Mouse (Mus musculus) thymus, postnatal 25 days (tissue): Measurements from ENCODE around the gene Eif2b3.

Source experiments
- DNase-seq: peaks from one replicate; pipeline ENCODE4 v3.0.0; 2022

Eif2b3 gene

DNA sequence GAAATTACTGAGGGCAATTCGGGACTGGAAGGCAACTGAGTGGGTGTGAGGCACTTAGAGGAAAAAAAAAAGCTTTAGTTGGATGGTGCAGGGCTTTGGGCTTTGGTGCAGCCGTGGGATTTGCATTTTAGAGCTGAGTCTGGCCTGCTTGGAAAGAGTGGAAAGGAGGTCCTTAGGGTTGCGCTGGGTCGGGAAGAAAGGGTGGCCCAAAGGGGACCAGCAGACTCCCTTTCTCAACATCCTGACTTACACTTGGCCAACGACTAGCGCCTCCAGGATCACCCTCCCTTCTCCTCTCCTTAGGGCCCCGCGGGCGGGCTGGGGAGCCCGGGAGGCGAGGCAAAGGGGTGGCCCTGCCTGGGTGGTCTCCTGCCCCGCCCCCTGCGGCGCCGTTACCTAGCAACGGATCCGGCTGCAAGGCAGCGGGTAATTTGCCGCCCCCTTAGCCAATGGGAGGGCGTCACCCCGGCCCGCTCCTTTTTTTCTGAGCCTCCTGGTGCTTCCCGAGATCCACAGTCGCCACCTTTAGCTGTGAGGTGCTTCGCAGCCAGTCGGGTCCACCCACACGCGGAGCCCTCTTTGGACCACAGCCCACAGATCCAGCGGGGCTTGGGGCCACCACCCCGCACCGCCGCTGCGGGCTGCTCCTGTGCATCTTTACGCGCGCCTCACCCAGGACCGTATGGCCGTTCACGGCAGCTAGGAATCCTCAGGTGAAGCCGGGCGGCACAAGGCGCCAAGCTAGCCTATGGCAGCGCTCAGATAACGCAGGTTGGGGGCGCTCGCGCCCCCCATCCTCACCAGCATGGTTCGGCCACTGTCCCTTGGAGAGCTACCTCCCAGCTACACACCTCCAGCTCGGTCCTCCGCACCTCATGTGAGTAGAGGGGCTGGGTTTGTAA, 76.6 kb downstream of the Eif2b3 start, which contains the start of gene Ptch2:
Gene Ptch2, plus strand, starts transcription at position 525 of the 902 bp plus-strand sequence.
- peak; percentile 72 for DNase-seq

DNA sequence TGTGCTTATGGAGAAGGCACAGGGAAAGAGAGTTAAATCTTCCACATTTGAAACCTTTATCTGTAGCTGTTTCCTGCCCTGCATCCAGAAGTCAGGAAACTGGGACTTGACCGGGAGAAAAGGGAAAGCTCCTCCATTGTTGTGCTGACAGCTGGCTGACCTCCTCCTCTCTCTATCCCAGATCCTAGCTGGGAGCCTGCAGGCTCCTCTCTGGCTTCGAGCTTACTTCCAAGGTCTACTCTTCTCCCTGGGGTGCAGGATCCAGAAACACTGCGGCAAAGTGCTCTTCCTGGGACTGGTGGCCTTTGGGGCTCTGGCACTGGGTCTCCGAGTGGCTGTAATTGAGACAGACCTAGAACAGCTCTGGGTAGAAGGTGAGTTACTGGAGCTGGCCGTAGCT, 77.5 kb downstream of the Eif2b3 start:
- DNase-seq = no peak

DNA sequence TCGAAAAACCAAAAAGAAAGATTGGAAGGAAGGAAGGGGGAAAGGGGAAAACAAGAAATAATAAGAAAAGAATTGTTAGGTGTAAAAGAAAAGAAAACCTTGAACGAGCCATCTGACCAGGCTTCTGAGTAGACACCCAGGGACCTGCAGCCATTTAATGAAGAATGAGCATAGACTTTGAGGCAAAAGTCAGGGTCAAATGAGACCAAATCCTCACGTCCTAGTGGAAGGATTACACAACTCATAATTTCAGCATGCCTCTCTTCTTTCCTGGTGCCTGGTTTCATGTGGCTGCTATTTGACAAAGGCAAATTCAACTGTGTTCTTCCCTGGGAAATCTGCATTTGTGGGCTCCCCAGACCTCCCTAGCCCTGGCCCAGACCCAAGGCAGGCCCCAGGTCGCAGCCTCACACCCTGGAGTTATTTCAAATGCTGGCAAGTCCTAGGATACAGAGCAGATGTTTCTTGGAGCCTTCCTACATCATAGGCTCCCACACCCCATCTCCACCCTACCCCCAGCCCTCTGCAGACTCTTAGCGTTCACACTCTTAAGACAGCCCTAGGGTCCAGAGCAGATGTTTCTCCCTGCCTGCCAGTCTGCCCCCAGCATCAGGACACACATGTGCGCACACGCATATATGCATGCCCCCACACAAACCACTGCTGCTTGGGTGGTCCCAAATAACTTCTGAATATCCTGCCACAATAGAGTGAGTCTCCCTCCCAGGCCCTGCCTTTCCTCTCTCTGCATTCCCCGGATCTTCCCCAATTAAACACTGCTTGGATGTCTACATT, 79.0 kb downstream of the Eif2b3 start:
- DNase-seq = no peak

DNA sequence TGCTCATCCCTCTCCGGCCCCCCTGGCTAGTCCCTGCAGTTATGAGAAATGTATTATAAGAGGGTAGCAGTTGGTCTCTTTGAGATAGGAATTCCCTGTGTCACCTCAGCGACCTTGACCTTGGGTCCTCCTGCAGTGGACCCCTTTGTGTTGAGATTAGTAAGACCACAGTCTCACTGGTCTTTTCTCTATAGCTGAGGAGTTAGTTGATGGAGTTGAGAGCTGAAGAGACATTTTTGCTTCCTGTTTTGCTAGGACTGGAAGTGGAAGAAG, 79.5 kb downstream of the Eif2b3 start:
- DNase-seq = no peak

DNA sequence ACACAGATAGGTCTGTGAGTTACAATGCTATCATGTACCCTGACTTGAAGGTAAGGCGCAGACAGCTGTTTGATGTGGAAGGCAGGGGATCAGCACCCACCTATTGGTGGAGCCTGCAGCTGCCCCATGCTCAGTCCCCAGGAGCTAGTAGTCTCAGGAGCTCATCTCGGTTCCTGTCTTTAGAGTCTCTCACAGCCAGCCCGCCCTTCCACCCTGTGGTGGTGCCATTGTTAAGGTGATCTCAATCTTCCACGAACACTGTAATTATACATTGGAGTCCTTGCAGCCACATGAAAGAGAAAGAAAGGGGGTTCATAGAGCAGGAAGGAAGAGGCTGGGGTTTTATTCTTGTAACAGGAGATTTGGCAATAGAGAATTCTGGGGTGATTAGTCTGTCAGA, 80.8 kb downstream of the Eif2b3 start:
- peak; percentile 22 for DNase-seq

DNA sequence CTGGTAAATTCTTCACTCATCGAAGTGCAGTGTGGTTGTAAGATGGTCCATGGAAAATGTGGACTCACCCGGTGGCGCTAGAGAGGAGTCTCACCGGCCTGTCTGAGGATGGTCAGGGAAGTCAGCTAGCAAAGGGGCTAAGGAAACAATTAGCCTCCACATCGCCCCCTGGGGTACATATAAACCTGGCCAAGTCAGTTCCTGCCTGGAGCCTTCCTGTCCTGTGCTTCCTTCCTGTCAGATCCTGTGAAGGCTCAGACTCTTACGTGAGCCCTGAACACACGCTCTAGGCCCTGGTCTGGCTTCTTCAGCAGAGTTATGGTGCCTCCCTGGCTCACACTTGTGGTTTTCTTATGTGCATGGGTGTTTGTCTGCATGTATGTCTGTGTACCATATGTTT, 82.0 kb downstream of the Eif2b3 start:
- peak; percentile 23 for DNase-seq

DNA sequence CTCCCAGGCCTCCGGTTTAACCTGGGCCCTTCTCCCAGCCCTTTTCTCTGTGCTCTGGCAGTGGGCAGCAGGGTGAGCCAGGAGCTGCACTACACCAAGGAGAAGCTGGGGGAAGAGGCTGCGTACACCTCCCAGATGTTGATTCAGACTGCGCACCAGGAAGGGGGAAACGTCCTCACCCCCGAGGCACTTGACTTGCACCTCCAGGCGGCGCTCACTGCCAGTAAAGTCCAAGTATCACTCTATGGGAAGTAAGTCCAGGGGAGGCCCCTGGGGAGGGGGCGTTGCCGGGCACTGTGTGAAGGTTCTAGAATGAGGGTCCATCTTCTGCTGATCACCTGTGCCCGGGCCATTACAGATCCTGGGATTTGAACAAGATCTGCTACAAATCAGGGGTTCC, 85.5 kb downstream of the Eif2b3 start:
- no peak for DNase-seq

DNA sequence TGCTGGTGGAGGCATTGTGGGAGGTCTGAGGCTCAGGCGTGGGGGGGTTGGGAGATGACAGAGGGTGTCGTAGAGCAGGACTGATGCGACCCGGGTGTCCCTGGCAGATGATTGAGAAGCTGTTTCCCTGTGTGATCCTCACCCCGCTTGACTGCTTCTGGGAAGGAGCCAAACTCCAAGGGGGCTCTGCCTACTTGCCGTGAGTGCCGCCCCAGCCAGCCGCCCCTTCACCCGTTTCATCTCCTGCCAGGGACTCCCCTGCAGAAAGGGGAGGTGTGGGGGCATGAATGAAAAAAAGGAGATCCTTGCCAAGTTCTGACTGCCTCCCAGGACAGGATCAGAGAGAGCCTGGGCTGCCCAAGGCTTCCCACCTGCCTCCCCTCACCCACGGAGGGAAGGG, 85.9 kb downstream of the Eif2b3 start:
- no peak for DNase-seq

DNA sequence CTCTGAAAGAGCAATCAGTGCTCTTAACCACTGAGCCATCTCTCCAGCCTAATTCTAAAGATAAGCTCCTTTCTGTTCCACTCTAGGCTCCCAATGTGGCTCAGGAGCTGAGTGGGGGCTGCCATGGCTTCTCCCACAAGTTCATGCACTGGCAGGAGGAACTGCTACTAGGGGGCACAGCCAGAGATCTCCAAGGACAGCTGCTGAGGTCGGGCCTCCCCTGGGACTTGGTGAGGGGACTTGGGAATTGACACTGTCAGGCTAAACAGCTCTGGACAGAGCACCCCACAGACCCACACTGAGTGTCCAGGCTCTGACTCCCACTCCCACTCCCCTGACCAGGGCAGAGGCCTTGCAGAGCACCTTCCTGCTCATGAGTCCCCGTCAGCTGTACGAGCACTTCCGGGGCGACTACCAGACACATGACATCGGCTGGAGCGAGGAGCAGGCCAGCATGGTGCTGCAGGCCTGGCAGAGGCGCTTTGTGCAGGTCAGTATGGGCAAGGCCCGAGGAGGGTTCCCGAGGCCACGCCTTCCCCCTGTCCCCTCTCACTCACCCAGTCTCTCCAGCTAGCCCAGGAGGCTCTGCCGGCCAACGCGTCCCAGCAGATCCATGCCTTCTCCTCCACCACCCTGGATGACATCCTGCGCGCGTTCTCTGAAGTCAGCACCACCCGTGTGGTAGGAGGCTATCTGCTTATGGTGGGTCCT, 88.8 kb downstream of the Eif2b3 start:
- no peak for DNase-seq

DNA sequence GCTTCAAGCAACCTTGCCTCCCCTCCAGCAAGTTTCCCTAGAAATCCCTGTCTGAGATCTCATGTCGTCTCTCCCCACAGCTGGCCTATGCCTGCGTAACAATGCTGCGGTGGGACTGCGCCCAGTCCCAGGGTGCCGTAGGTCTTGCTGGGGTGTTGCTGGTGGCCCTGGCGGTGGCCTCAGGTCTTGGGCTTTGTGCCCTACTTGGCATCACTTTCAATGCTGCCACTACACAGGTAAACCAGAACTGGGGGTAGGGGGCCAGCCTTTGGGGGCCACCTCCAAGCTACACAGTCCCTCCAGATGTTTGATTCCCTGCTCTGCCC, 89.3 kb downstream of the Eif2b3 start:
- DNase-seq = no peak

DNA sequence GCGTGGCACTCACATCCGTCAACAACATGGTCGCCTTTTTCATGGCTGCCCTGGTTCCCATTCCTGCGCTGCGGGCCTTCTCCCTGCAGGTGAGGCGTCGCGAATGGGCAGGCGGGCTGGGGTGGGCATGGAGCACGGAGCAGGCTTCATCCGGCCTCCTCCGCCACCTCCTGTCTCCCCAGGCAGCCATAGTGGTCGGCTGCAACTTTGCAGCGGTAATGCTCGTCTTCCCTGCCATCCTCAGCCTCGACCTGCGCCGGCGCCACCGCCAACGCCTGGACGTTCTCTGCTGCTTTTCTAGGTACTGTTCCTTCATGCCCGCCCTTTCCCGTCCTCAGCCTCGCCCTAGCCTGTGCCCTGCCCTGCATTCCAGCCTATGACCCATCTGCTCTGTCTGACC, 90.1 kb downstream of the Eif2b3 start:
- no peak for DNase-seq

DNA sequence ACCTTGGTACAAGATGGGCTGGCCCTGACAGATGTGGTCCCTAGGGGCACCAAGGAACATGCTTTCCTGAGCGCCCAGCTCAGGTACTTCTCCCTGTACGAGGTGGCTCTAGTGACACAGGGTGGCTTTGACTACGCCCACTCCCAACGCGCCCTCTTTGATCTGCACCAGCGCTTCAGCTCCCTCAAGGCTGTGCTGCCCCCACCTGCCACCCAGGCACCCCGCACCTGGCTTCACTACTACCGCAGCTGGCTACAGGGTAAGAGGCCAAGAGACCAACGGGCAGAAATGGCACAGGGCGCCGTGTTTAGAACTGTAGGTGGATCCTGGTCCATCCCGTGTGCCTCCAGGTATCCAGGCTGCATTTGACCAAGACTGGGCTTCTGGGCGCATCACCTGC, 91.0 kb downstream of the Eif2b3 start:
- peak; percentile 36 for DNase-seq

DNA sequence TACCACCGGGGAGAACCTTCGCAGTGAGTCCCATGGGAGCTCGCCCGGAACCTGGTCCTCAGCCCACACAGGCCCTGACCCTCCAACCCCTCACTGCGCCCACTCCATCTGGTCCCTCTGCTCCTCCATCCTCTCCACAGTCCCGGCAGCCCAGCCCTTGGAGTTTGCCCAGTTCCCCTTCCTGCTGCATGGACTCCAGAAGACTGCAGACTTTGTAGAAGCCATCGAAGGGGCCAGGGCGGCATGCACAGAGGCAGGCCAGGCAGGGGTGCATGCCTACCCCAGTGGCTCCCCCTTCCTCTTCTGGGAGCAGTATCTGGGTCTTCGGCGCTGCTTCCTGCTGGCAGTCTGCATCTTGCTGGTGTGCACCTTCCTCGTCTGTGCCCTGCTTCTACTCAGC, 91.8 kb downstream of the Eif2b3 start:
- DNase-seq = no peak

DNA sequence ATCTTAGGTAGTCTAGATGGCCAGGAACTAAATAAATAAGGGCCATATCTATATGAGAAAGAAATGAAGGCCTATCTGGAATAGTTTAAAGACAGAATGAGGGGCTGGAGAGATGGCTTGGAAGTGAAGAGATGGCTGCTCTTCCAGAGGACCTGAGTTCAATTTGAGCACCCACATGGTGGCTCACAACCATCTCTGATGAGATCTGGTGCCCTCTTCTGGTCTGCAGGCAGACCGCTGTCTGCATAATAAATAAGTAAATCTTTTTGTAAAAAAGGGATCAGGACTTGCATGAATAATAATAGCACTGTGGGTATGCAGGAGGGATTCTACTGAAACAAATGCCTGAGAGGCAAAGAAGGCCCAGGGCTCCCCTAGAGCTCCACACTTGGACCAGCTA, 94.0 kb downstream of the Eif2b3 start:
- DNase-seq = no peak

DNA sequence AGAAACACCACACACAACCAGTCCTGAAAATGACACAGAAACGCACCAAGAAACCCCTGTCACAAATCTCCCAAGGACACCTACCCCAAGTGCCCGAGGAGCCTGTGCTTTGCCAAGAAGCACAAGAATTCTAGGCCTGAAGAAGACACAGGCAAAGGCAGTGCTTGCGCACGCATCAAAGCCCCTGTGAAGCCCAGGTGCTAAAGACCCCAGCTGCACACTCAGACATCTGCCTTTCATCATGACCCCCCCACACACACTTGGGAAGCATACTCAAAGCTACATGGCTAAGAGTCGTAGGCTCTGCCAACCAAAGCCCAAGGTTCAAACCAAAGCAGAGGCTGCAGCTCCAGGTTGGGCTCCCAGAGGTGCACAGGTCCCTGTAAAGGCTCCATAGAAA, 96.4 kb downstream of the Eif2b3 start:
- peak; percentile 62 for DNase-seq

DNA sequence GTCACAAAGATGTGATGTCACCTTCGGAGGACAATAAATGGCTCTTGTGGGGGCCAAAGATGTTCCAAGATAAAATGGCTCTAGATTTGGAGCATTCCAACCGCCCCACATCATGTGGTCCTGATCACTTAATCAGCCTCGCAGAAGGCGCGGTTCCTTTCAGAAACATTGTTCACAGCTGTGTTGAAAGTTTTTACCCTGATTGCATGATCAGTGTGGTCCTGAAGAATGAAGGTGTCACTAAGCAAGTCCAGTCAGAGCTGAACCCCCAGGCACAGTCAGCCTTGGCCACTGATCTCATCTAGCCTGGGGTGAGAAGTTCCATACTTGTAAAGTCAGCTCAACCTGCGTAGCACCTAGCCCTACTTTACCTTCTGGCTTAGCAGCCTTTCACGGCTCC, 98.7 kb downstream of the Eif2b3 start:
- no peak for DNase-seq

DNA sequence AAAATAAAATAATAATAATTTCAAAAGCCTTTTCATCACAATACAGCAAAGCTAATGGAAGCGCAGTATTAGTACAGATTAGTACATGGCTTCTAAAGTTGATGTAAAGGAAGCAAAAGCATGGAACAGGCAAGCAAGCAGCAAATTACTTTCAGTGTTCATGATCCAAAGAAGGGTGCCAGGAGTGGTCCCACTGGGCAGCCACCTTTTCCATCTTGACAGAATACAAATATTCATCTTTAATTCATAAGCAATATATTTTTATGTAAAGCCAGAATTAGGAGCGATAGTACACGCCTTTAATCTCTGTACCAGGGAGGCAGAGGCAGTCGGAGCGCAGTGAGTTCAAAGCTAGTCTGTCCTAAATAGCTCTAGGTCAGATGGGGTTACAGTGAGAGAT, 100.4 kb downstream of the Eif2b3 start:
- no peak for DNase-seq

DNA sequence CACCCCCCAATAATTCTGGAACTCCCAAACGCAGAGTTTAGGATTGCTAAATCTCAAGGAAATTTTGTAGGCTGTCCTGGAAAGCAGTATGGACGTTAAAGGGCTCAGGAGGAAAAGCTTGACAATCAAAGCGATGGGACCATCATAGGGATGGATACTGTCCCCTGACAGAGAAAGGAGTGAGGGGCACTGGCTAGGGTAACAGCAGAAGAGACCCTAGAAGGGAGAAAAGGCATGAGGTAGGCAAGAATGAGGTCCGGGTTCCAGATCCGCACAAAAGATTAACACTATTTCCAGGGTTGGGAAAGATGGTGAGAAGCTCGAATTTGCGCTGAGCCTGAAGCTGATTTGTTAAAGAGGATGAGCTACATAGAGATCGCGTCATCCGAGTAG, 100.8 kb downstream of the Eif2b3 start:
- no peak for DNase-seq

DNA sequence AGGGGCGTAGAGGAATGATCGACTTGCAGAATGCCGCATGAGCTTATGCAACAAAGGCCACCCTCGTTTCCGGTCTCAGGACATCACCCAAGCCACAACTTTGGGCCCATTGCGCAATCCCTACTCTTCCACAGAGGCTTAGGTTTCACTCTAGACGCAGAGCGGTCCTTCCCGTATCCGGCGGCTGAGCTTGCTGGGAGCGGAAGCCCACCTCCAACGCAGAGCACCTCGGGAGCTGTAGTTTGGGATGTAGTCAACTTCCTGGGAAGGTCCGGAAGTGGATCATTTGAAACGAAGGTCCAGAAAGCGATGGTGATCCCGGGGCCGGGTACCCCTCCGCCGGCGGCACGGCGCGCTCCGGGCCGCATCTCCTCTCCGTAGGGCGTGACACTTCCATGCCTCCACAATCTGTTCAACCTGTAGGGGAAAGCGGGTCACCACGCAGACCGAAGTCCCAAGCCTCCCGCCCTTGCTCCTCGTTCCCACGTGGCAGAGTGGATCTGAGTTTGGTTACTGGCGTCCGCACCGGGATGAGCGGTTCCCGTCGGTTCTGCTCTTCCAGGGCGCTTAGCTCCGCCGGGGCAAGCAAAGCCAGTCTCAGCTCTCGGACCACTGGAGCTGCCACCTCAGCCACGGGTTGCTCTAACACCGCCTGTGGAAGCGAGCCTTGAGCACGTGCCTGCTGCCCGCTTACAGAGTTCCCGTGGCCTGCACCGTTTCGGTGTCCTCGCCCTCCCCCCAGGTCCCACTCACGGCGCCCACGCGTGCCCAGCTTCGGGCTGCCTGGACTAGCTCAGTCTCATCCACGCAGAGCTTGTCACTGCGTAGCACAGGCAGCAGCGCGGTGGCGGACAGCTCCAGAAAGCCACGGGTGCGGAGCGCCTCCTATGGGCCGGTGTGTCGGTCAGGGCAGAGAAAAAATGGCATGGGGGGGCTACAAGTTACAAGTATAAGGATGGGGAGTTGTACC, 101.5 kb downstream of the Eif2b3 start:
- peak; percentile 91 for DNase-seq

DNA sequence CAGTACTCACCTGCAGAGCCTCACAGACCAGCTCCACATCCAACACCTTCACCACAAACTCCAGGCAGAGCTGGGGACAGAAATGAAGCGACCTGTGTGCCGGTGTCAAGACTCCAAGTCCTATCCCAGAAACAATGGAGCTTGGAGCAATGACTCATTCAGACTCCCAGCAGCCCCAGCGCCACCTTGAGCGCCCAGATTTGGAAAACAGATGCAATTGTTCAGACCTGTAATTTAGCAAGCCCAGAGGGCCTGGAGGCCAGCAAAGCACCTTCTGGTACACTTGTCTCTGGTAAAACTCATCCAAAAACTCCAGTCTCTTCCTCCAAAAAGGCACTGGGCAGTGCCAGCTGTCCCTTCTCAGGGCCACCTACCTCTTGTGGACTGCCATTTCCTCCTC, 103.0 kb downstream of the Eif2b3 start:
- DNase-seq = no peak

DNA sequence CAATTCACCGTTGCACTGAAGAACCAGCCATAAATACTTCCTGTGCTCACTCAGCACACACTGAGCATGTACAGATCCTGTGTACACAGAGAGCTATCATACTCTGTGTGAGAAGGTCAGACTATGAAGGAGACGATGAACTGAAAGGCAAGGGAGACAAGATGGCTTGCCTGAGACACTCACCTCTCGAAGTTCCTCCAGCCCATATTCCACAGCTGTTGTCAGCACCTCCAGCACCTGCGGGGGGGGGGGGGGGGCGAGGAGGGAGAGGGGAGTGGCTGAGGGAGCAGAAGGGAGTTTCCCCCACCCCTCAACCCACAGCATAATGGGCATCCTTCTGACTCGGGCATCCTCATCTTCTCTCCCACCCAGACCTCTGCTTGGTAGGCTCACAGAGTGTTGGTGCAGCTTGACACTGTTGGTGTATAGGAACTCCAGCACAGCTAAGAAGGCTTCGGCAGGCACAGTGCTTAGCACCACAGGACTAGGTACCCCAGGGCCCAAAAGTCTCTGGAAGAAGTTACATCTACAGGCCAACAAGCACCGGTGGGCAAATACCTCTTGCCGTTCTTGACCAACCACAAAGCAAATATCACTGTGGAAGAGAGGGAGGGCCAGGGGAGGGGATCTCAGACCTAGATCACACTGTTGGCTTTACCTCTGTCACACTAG, 104.5 kb downstream of the Eif2b3 start:
- DNase-seq = no peak

DNA sequence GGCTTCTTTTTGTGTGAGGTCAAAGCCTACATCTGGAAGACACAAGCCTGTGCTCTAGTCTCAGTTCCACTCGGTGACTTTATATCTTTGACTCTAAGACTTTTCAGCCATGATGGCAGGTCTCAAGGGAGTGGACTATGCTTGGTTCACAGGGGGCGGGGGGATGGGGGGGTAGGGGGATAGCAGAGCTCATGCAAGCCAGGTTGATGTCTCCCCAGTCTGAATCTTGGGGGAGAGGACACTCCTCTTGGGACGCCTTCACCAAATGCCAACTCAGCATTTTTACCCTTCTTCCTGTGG, 105.0 kb downstream of the Eif2b3 start:
- no peak for DNase-seq
